Mouse (Mus musculus) forebrain, embryonic 10.5 days (tissue): Measurements from ENCODE around the gene Sh3bgrl3. TPM values are rescaled to one million over a fixed set of nuclear protein-coding genes. Genes with fewer than 3 reads are reported as not detected.

Experiments
- DNase-seq: peaks from one replicate; pipeline ENCODE4 v3.0.0-alpha.2; 2017; ENCODE audit warnings: low spot score; ENCODE audit errors: extremely low spot score
- H3K27ac ChIP-seq: fragments of 300-500 bp; sonication (generic); 2 replicates; pipeline ENCODE4 v1.5.1; 2016; ENCODE audit warnings: mild to moderate bottlenecking
- H3K27me3 ChIP-seq: fragments of 300-500 bp; sonication (generic); 2 replicates; pipeline ENCODE4 v1.6.1; 2016; ENCODE audit warnings: mild to moderate bottlenecking; ENCODE audit not compliant: poor library complexity, severe bottlenecking
- H3K36me3 ChIP-seq: fragments of 300-500 bp; sonication (generic); replicated peaks from 2 replicates; pipeline ENCODE4 v1.6.1; 2016; ENCODE audit warnings: mild to moderate bottlenecking, moderate library complexity
- H3K4me1 ChIP-seq: fragments of 300-500 bp; sonication (generic); 2 replicates; pipeline ENCODE4 v1.6.1; 2016
- H3K4me3 ChIP-seq: fragments of 300-500 bp; sonication (generic); 2 replicates; pipeline ENCODE4 v1.5.1; 2016; ENCODE audit warnings: mild to moderate bottlenecking, moderate library complexity
- H3K9me3 ChIP-seq: fragments of 300-500 bp; sonication (generic); 2 replicates; pipeline ENCODE4 v1.6.1; 2016; ENCODE audit warnings: mild to moderate bottlenecking, moderate library complexity
- WGBS: fragments of 180-500 bp; shearing (Covaris S2); methylation state at CpG from one replicate; pipeline ENCODE4 v1.1.7; 2016; 5-methylcytosine and 5-hydroxymethylcytosine counted together
- polyA plus RNA-seq: library from polyadenylated mRNA; unstranded; fragments of >200 nt; fragmentation: Nextera tagmentation; extraction: Ambion mirVana; gene quantifications from 2 replicates; pipeline ENCODE4 v1.2.1, GENCODE M21; 2016

Gene Sh3bgrl3
- polyA plus RNA-seq, 1 experiment from 2014 or later: 270 TPM

DNA sequence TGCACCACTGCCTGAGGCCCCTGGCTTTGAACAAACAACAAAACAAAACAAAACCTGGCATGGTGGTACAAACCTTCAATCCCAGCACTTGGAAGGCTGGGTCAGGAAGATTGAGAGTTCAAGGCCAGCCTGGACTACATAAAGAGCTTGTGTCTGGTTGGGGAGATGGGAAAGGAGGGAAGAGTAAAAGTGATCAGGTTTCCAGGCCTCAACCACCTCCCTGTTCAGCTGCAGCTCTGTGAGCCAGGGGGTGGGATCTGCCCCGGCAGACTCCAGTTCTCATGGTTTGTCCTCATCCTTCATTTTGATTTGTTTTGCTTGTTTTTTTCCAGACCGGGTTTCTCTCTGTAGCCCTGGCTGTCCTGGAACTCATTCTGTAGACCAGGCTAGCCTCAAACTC lies 12.1 kb downstream of the Sh3bgrl3 start:
- H3K4me3 ChIP-seq: no peak overlapping the region
- DNase-seq: no peak
- no peaks in the 10 kb centered on the region for H3K27me3 ChIP-seq
- no peaks in the 10 kb centered on the region for H3K9me3 ChIP-seq
- H3K27ac ChIP-seq: no peak overlapping the region
- 93% methylated on average over 2 of the region's 2 CpGs for WGBS
- H3K36me3 ChIP-seq: no peaks in the 10 kb centered on the region
- H3K4me1 ChIP-seq: peaks cover 56% of the 10 kb centered on the region

DNA sequence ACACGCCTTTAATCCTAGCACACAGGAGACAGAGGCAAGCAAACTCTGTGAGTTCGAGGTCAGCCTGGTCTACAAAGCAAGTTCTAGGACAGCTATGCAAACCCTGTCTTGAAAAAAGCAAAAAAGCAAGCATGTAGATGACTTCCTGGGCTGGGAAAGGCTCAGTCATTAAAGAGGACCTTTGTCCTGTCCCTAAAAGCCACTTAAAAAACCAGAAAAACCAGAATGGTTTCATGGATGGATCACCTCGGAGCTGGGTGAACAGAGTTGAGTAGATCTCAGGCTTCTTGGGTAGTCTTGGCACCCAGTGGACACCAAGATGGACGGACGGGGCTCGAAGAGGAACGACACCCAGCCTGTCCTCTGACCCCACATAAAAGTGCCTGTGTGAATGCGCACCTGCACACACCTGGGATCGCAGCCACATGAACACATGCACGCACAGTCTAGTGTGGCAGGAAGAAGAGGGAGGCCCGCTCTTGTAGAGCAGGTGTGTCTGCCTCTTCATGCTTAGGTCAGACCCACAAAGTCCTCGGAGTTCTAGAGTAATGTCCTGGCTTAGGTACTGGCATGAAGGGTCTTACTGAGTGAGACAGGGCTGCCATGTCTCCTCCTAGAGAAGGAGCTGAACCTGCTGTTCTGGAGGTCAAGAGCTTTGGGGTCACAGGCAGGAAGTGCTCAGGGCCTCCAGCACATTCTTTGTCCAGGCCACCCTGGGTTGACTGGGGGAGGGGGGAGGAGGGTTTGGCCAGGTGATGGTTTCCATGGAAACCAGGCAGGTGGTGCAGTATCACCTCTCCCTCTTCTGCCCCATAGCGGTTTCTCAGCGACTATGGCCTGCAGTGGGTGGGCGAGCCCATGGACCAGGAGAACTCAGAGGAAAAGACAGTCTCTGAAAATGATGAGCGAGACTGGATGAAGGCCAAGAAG lies 13.1 kb downstream of the Sh3bgrl3 start:
- Histone ChIP-seq H3K27me3 (no peaks in the 10 kb centered on the region), H3K9me3 (no peaks in the 10 kb centered on the region), H3K36me3 (no peaks in the 10 kb centered on the region), H3K4me3 (no peak overlapping the region), H3K4me1 (peaks cover 55% of the 10 kb centered on the region), H3K27ac (no peak overlapping the region)
- 90% methylated on average over 16 of the region's 16 CpGs for WGBS
- no peak for DNase-seq

- Histone ChIP-seq H3K4me1 (peaks cover 56% of the 10 kb centered on the region), H3K27me3 (no peaks in the 10 kb centered on the region), H3K9me3 (no peaks in the 10 kb centered on the region), H3K36me3 (no peaks in the 10 kb centered on the region), H3K27ac (peak overlapping the region; percentile 74), H3K4me3 (no peak overlapping the region)
- 87% methylated on average over 4 of the region's 4 CpGs for whole genome bisulfite sequencing
- no peak for DNase-seq
Observed at GRCm38 (mm10) chr4:134114038-134114437, 14.6 kb downstream of the Sh3bgrl3 start.

- no peaks in the 10 kb centered on the region for H3K27me3 ChIP-seq
- 47% methylated on average over 10 of the region's 10 CpGs for WGBS
- no peaks in the 10 kb centered on the region for H3K36me3 ChIP-seq
- no peaks in the 10 kb centered on the region for H3K9me3 ChIP-seq
- peaks cover 55% of the 10 kb centered on the region for H3K4me1 ChIP-seq
- H3K4me3 ChIP-seq: no peak overlapping the region
- H3K27ac ChIP-seq: peak overlapping the region; percentile 74
- DNase-seq: no peak
Observed at GRCm38 (mm10) chr4:134113356-134113994, 15.1 kb downstream of the Sh3bgrl3 start.

DNA sequence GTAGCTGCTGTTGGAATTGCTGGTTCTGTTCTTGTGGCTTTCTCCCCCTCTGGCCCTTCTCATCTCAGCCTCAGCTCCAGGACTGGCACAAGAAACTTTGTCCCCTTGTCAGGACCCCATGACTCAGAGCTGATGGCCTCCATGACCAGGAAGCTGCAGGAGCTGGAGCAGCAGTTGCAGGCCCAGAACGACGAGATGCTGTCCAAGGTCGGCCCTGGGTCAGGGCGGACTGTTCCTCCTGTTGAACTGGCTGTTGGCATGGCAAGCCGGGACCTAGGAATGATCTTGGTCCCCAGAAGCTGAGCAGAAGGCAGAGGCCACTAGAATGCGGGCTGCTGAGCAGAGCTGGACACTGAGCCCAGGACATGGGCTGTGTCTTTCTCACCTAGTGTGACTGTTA lies 16.2 kb downstream of the Sh3bgrl3 start:
- H3K36me3 ChIP-seq: no peaks in the 10 kb centered on the region
- H3K9me3 ChIP-seq: no peaks in the 10 kb centered on the region
- WGBS: 87% methylated on average over 6 of the region's 6 CpGs
- peak overlapping the region; percentile 74; the same call in 1 of the 2 replicates for H3K27ac ChIP-seq
- no peak for DNase-seq
- H3K27me3 ChIP-seq: no peaks in the 10 kb centered on the region
- H3K4me1 ChIP-seq: peaks cover 55% of the 10 kb centered on the region
- no peak overlapping the region for H3K4me3 ChIP-seq

- no peaks in the 10 kb centered on the region for H3K27me3 ChIP-seq
- peaks cover 64% of the 10 kb centered on the region for H3K4me1 ChIP-seq
- no peak overlapping the region for H3K27ac ChIP-seq
- H3K36me3 ChIP-seq: no peaks in the 10 kb centered on the region
- no peak overlapping the region for H3K4me3 ChIP-seq
- 64% methylated on average over 3 of the region's 3 CpGs for WGBS
- no peak for DNase-seq
- no peaks in the 10 kb centered on the region for H3K9me3 ChIP-seq
Observed at GRCm38 (mm10) chr4:134110653-134111052, 17.9 kb downstream of the Sh3bgrl3 start.

- DNase-seq: no peak
- Histone ChIP-seq H3K27ac (no peak overlapping the region), H3K27me3 (no peaks in the 10 kb centered on the region), H3K4me1 (peaks cover 51% of the 10 kb centered on the region), H3K36me3 (no peaks in the 10 kb centered on the region), H3K9me3 (no peaks in the 10 kb centered on the region), H3K4me3 (no peak overlapping the region)
- WGBS: 71% methylated on average over 5 of the region's 5 CpGs
Observed at GRCm38 (mm10) chr4:134108196-134108595, 20.4 kb downstream of the Sh3bgrl3 start.

GRCm38 (mm10) chr4:134107730-134108129 lies 20.9 kb downstream of the Sh3bgrl3 start:
- H3K27me3 ChIP-seq: no peaks in the 10 kb centered on the region
- H3K9me3 ChIP-seq: no peaks in the 10 kb centered on the region
- 89% methylated on average over 7 of the region's 7 CpGs for WGBS
- no peak overlapping the region for H3K27ac ChIP-seq
- H3K36me3 ChIP-seq: no peaks in the 10 kb centered on the region
- peaks cover 50% of the 10 kb centered on the region for H3K4me1 ChIP-seq
- no peak for DNase-seq
- no peak overlapping the region for H3K4me3 ChIP-seq

- 78% methylated on average over 7 of the region's 7 CpGs for WGBS
- Histone ChIP-seq H3K4me3 (no peak overlapping the region), H3K4me1 (peaks cover 50% of the 10 kb centered on the region), H3K27ac (no peak overlapping the region), H3K27me3 (no peaks in the 10 kb centered on the region), H3K9me3 (no peaks in the 10 kb centered on the region), H3K36me3 (no peaks in the 10 kb centered on the region)
- no peak for DNase-seq
Observed at GRCm38 (mm10) chr4:134106105-134106504, 22.5 kb downstream of the Sh3bgrl3 start.

DNA sequence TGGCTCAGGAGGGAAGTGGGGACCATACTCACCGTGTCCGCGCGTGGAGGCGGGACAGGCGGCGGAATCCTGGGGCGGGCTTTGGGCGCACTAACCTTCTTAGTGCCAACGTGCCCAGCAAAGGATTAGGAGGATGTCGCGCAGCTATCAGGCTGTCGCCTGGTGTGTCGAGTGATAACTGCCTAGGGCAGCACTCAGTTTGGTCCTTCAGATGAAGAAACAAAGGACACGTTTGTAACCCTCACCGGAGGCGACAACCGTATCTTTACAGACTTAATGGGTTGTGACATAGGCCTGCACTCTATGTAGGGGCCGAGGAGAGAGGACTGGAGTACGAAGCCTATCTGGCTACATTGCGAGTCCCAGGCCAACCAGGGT lies 25.9 kb downstream of the Sh3bgrl3 start:
- Histone ChIP-seq H3K27me3 (no peaks in the 10 kb centered on the region), H3K4me1 (peaks cover 23% of the 10 kb centered on the region), H3K36me3 (no peaks in the 10 kb centered on the region), H3K4me3 (peak overlapping the region; percentile 88), H3K27ac (peak overlapping the region; percentile 82), H3K9me3 (no peaks in the 10 kb centered on the region)
- 4% methylated on average over 21 of the region's 21 CpGs for WGBS
- DNase-seq: no peak

DNA sequence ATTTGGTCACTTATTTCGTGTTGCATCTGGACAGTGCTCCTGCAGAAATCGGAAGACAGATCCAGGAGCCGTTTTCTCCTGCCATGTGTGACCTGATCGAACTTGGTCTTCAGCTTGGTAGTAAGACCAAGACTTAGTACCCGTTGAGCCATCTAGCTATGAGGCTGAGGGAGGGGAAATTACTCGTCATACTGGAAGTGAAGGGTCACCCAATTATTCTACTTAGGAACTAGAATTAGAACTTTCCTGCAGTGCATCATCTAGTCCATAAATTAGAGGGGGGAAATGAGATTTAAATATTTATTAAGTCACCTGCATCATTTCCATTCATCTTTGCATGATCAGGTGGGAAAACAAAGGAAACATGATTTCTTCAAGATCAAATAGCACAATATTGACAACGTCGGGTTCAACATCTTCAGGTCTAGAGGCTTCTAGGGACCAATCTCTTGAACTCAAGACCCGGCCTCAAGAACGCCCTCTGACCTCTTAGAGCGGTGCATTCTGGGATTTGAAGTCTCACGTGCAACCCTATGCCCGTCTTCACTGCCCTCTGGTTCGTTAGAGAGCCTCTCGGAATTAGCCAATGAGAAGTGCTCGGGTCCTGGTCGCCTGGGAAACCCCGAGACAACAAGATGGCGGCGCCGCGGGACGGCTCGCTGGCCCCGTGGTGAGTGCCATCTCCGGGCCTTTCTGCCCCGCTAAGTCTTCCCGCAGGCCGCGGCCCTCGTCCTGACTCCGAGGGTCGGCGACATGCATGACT lies 26.4 kb downstream of the Sh3bgrl3 start, which contains the start of gene Ubxn11:
Gene Ubxn11, plus strand, starts transcription at position 592 of the 763 bp plus-strand sequence.
- H3K27ac ChIP-seq: peak within 1 kb of the TSS; percentile 82

DNA sequence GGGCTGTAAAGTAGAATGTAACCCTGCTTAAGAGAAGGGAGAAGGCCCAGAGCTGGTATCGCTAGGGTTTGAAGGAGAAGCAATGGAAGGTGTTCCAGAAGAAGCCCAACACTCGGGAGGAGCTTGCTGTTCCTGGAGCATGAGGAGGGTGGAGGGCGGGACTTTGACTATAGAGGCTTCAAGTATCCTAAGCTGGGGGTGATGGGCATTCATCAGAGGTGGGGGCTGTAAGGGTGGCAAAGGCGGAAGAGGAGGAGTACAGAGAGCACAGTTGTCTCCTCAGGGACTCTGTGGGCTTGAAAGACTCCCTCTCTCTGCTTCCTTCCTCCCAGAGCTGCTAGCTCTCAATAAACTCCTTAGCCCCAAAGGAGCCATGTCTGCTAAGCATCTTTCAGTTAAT lies 28.3 kb downstream of the Sh3bgrl3 start:
- WGBS: 83% methylated on average over 4 of the region's 4 CpGs
- no peaks in the 10 kb centered on the region for H3K27me3 ChIP-seq
- H3K4me1 ChIP-seq: peaks cover 10% of the 10 kb centered on the region
- H3K27ac ChIP-seq: no peak overlapping the region
- no peaks in the 10 kb centered on the region for H3K36me3 ChIP-seq
- H3K4me3 ChIP-seq: no peak overlapping the region
- H3K9me3 ChIP-seq: no peaks in the 10 kb centered on the region
- no peak for DNase-seq

More for the DNA sequence above, 26.4 kb downstream of the Sh3bgrl3 start, which contains the start of gene Ubxn11:
- Histone ChIP-seq H3K4me1 (peaks cover 22% of the 10 kb centered on the region), H3K27me3 (no peaks in the 10 kb centered on the region), H3K4me3 (peak within 1 kb of the TSS; percentile 88), H3K9me3 (no peaks in the 10 kb centered on the region), H3K36me3 (no peaks in the 10 kb centered on the region)
- DNase-seq: peak; percentile 92
- 17% methylated on average over 34 of the region's 34 CpGs for whole genome bisulfite sequencing
